Mouse (Mus musculus) left cerebral cortex, adult 18-20 months (tissue): ENCODE results near the gene Col13a1. TPM values are rescaled to one million over a fixed set of nuclear protein-coding genes. Genes with fewer than 3 reads are reported as not detected.

Experiments used
- DNase-seq, 2 experiments: peaks; one replicate each; pipeline ENCODE4 v3.0.0; 2021 to 2022; ENCODE audit warnings: low spot score in 2 of 2, mixed read lengths in 1 of 2
- total RNA-seq, 2 experiments: library from RNA; stranded (reverse); gene quantifications; 2 replicates each; pipeline ENCODE4 v1.2.3; 2021

Col13a1 gene
- total RNA-seq, 2 experiments from 2014 or later: 2.1 to 2.2 TPM

DNA sequence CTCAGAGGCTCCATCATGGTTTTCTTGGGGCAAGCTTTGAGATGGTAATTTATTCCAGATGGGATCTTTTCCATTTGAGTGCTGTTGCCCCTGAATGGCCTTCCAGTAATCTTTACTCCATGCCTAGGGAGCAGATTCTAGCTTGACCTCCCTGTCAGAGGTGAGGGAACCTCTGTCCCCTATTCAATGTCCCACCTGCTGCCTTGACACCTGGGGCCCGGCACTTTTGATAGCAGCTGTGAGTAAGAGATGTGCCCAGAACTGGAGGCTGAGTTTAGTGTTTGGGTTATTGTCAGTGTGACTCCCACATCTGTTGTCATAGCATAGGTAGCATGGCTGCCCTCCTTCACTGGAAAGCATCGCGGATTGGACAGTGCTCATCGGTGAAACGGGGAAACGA lies 147.2 kb downstream of the Col13a1 start:
- no peak for DNase-seq

DNA sequence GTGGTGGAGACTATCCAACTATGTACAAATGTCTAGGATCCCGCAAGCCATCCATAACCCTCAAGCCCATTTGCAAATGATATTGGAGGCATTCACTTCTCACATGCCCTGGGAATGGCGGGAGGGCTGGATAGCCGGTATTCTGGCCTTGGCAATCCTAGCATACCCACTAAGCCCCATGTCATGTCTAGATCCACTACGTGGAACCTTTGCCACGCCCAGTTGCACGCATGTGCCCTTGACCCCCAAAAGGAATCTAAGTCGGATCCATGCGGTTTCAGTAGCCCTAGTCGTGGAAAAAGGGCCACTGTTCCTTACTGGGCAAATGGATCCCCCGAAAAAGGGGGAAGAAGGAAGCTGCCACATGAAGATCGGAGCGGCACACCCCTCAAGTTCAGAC lies 147.7 kb downstream of the Col13a1 start:
- no peak for DNase-seq

DNA sequence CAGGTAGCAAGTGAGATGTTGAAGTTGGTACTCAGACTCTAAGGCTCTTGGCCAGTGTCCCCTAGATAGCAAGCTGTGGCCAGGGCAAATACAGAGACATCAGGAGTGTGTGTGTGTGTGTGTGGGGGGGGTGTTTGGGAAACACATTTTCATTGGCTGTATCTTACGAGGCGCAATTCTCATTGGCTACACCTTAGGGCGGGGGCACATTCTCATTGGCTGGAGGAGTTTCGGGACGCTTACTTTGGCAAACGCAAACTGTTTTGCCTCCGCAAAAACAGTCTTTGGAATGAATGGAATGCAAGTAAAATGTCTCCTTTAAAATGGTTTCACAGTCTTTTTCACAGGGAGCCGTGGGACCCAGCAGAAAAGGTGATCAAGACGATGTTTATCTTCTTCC lies 148.1 kb downstream of the Col13a1 start:
- no peak for DNase-seq

DNA sequence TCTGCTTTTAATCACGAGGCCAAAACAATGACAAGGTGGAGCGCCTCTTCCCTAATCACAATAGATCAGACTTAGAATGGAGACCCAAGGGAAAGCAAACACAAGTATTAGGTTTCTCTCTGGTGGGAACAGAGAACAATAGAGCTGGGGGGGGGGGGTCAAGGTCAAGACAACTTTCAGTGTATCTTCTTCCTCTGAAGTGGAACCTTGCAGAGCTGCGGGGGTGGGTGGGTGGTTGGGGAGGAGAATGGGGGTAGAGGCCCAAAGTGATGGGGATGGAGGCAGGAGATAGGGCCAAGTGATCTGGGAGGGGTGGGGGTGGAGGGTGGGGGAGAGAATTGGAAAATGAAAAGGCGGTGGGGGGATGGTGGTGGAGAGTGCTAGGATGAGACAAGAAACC lies 149.9 kb downstream of the Col13a1 start:
- DNase-seq: no peak

DNA sequence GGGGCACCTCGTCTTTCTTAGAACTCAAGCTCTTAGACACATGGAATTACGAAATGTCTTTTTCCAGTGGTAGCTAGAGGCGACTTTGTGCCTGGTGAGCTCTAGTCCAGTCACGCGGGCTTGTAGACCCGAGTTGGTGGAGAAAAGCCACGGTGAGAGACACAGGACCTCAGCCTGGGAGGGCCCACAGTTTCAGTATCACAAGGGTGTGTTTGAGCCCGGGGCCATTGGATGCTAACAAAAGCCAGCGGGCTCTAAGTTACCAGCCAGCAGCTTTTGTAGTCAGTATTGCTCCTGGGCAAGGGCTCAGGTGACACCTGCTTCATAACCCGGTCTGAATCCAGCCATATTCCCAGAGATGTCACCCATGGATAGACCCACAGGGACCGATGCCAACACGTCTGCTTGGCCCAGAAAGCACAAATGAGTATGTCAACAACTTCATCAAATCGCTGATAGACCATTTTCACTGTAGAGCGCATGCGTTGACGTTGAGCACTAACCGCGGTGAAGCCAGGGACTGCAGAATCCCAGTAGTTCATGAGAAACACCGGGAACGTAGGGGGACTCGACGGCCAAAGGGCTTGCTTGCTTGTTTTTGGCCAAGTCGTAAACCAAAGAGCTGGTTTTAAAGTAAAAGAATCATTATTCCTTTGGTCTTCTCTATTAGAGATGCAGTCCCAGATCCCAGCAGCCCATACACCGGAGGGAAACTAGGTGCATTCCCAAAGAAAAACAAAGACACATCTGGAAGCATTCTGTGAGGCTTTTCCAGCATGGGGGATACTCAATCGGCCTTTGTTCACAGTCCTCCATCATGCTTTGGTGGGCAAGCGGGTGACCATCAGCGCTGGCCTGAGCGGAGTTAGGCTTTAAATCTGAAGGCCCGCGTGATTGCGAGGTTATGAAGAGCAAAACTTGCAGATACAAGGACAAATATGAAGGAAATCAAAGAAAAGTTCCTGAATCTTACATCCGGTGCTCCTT lies 150.7 kb downstream of the Col13a1 start:
- DNase-seq: no peak

- DNase-seq: no peak
These were observed 152.0 kb downstream of the Col13a1 start for GRCm38 (mm10) chr10:61826753-61827435.

- no peak for DNase-seq
These were observed 152.7 kb downstream of the Col13a1 start for GRCm38 (mm10) chr10:61825979-61826752.

DNA sequence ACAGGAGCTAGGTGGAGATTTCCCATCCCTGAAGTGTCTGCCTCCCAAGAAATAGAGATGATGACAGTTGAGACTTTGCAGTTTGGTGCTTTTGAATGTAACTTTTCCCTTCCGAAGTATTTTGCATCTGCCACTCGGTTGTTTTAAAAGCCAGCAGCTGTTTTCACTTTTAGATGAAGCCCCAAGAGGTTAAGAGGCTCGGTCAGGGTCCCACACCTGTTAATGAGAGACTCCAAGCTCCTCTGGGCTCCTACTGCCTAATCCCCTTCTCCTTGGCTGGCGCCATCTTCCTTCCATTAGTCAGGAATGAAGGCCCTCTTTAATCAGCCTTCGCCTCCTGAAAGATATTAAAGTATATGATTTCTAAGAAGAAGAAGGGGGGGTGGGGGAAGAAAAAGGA lies 153.4 kb downstream of the Col13a1 start:
- no peak for DNase-seq

GRCm38 (mm10) chr10:61823731-61824115 lies 155.2 kb downstream of the Col13a1 start:
- no peak for DNase-seq

DNA sequence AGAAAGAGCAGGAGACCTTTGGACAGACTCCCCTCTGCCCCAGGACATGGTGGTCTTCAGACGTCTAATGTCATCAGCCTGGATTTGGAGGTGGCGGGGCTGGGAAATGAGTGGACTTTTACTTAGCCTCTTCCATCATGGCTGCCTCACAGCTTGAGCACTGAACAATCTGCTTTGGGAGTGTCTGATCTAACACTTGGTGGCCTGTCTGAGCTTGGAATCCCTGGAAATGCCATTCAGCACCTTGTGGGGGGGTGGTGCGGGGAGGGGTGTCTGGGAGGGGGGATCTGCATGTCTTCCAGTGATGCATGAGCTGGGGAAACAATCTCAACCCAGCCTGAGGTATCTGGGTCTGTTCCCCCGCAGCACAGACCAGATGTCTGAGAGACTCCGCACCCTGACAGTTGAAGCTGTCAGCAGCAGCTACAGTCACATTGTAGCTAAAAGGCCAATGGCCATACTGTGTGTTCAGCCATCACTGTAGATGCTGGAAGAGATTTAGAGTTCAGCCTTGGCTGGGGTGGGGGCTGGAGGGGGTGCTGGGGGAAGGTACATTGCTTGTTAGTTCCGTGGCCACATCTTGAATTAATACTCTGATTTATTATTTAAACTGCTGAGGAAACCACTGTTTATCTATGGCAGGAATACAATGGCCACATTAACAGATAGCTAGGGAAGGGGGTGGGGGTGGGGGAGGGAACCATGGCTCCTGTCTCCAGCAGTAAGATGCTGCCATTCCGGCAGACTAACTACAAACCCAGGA lies 155.8 kb downstream of the Col13a1 start:
- DNase-seq: no peak

DNA sequence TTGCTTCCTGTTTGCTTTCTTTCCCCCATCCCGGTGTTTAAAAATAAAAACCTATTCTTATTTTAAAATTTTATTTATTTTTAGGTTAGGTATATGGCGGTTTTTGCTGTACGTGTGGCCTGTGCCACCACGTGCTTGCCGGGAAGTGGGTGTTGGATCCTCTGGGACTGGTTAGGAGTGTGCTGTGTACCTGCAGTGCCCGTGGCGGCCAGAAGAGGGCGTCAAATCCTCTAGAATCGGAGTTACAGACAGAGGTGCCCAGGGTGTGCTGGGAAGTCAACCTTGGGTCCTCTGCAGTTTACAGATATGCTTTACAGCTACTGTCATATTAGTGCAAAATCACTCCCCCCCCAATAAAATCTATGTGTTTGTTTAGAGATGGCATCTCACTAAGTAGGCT lies 158.9 kb downstream of the Col13a1 start:
- DNase-seq: no peak

DNA sequence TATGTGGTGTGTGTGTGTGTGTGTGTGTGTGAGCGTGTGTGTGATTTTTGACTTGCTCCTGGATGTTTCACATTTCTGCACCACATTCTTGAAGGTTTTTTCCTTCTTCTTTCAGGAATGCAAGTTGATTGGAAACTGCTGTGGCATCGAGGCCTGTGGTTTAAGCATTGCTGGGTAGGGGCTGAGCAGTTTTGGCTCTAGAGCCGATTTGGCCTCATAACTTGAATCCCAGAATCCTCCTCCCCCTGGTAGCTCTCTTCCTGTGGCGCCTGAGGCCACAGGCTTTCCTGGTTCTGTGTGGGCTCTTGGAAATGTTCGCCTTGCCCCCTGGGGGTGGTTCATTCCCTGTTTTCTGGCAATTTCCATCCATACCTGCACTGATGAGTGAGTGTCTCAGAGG lies 166.9 kb downstream of the Col13a1 start:
- DNase-seq: no peak

GRCm38 (mm10) chr10:61798133-61798576 lies 180.8 kb downstream of the Col13a1 start:
- no peak for DNase-seq

DNA sequence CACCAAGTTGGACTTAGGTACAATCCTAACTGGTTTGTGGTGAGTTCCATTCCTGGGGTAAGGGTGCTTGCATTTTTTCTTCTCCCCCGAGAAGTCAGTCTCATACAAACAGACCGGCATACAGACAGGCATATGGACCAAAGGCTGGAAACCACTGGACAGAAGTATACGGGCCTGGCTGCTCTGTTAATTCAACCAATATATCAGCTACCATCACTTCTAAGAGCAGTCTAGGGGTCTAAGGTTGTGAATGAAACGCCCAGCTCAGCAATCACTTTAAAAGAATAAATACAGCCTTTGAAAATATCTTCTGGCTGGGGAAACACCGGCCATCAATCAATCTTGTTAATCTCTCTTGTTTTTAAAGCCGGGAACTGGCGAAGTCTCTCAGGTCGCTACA lies 183.4 kb downstream of the Col13a1 start:
- DNase-seq: no peak

GRCm38 (mm10) chr10:61794971-61795370 lies 183.9 kb downstream of the Col13a1 start:
- no peak for DNase-seq

GRCm38 (mm10) chr10:61793015-61793414 lies 185.9 kb downstream of the Col13a1 start:
- DNase-seq: no peak

DNA sequence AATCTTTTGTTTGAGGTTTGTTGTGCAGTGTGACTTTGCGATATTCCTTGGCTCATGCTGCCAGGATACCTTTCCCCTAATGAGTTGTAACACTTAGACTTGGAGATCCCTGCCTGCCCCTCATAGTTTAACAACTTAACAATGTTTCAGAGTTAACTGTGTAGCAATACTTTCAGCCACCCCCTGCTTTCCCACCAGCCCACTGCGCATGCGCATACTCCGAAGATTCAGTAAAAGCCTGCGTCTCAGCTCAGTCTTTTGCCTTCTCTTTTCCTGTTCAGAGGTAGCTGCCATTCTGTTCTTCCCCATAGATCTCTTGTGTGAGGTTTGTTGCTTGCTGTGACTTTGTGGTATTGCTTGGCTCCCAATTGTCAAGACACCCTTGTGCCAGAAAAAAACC lies 190.4 kb downstream of the Col13a1 start:
- DNase-seq: no peak
